ENCODE assay signal across 9 mouse cellular contexts in genomic region chr3:30593719-30594485, GRCm38 (mm10). TPM values are rescaled to one million over a fixed set of nuclear protein-coding genes. Genes with fewer than 3 reads are reported as not detected.
A peak's percentile ranks its signal among the peaks of the same experiment; 100 is the strongest.
DNase-seq lines count a peak whose midpoint lies in the region; ATAC-seq and TF ChIP-seq lines count a peak whose summit lies in the region.
"Had no signal": no experiment of that assay in that cellular context is flagged by ENCODE, and none has a peak within 500 bp of the region (broad histone marks: within the 10 kb centered on the region; RNA-seq: fewer than 3 reads in every experiment).

No protein-coding gene starts in this region.

- intact Hi-C loops in left cerebral cortex, postnatal 10 days (cut with DNase I), result loop anchor here (10.0 kb wide), 1 partner anchor 541 kb away; no protein-coding TSS in a partner anchor

- H3K4me3 ChIP-seq in hindbrain, embryonic 11.5 days (ENCODE audit: low read depth, low read length), result no peak overlapping the region
- H3K4me3 ChIP-seq in hindbrain, embryonic 16.5 days (ENCODE audit: low read length), result no peak overlapping the region
- no peak overlapping the region for H3K4me3 ChIP-seq in liver, embryonic 13.5 days (replicated peaks)
- H3K4me3 ChIP-seq in cerebellum, adult 2 months (replicated peaks; ENCODE audit: insufficient read depth, low read depth, low read length), result no peak overlapping the region

- TF ChIP-seq CTCF in cerebellum, adult 2 months (IDR thresholded peaks at IDR 0.05; ENCODE audit: borderline replicate concordance, insufficient read depth, low read depth, low read length), result no peak

- peak; percentile 37 for DNase-seq in hindbrain, embryonic 11.5 days (ENCODE audit: low spot score)
- DNase-seq in CD4-positive, CD25-positive, alpha-beta regulatory T cell, adult 2 months (ENCODE audit: low read depth, low spot score), result peak; percentile 70
- peak; percentile 25 for DNase-seq in c-Kit-positive CD71-positive TER-119-positive erythroid progenitor cells, embryonic 14.5 days (ENCODE audit: low spot score)
- DNase-seq in liver, embryonic 13.5 days, result peak; percentile 9
- DNase-seq in adrenal gland, postnatal 36 days, result no peak
- DNase-seq in cerebellum, adult 2 months, result no peak
- DNase-seq in left cerebral cortex, postnatal 10 days (ENCODE audit: extremely low spot score in 1 of 2, low spot score in 2 of 2), result no peak

- no peaks in the 10 kb centered on the region for H3K9me3 ChIP-seq in hindbrain, embryonic 11.5 days (ENCODE audit: control insufficient read depth, low read length)
- H3K9me3 ChIP-seq in hindbrain, embryonic 16.5 days (ENCODE audit: control insufficient read depth, low read length), result no peaks in the 10 kb centered on the region
- H3K9me3 ChIP-seq in liver, embryonic 13.5 days (replicated peaks), result no peaks in the 10 kb centered on the region
- H3K9me3 ChIP-seq: hindbrain, embryonic 15.5 days had no signal

- WGBS in hindbrain, embryonic 11.5 days, result 81% methylated on average over 4 of the region's 4 CpGs
- 73% methylated on average over 4 of the region's 4 CpGs for WGBS in hindbrain, embryonic 16.5 days
- WGBS in liver, embryonic 13.5 days (ENCODE audit: insufficient replicate concordance), result 72% methylated on average over 4 of the region's 4 CpGs
- 77% methylated on average over 4 of the region's 4 CpGs for WGBS in cerebellum, adult 2 months

- no peak for TF ChIP-seq POLR2A in cerebellum, adult 2 months (IDR thresholded peaks at IDR 0.05; ENCODE audit: borderline replicate concordance, insufficient read depth, low read length)

- H3K9ac ChIP-seq in hindbrain, embryonic 11.5 days (ENCODE audit: low read depth, low read length), result no peak overlapping the region
- H3K9ac ChIP-seq in hindbrain, embryonic 16.5 days (ENCODE audit: low read depth, low read length), result no peak overlapping the region
- no peak overlapping the region for H3K9ac ChIP-seq in liver, embryonic 13.5 days

- no peaks in the 10 kb centered on the region for H3K36me3 ChIP-seq in hindbrain, embryonic 11.5 days (ENCODE audit: control insufficient read depth, insufficient read depth, low read length)
- no peaks in the 10 kb centered on the region for H3K36me3 ChIP-seq in hindbrain, embryonic 16.5 days (ENCODE audit: control insufficient read depth, insufficient read depth, low read length)
- no peaks in the 10 kb centered on the region for H3K36me3 ChIP-seq in liver, embryonic 13.5 days
- H3K36me3 ChIP-seq: hindbrain, embryonic 15.5 days had no signal

- no peak overlapping the region for H3K4me2 ChIP-seq in hindbrain, embryonic 11.5 days (replicated peaks; ENCODE audit: low read depth, low read length)
- H3K4me2 ChIP-seq in hindbrain, embryonic 16.5 days (ENCODE audit: low read length), result no peak overlapping the region
- no peak overlapping the region for H3K4me2 ChIP-seq in liver, embryonic 13.5 days

- no peak overlapping the region for H3K27ac ChIP-seq in hindbrain, embryonic 11.5 days (ENCODE audit: low read depth, low read length)
- no peak overlapping the region for H3K27ac ChIP-seq in hindbrain, embryonic 16.5 days (ENCODE audit: low read depth, low read length)
- H3K27ac ChIP-seq in liver, embryonic 13.5 days, result no peak overlapping the region
- H3K27ac ChIP-seq in cerebellum, adult 2 months (ENCODE audit: insufficient read depth, low read length), result no peak overlapping the region
- H3K27ac ChIP-seq: hindbrain, embryonic 15.5 days had no signal

- no peak; the same call in 1 of the 2 replicates for ATAC-seq in hindbrain, embryonic 11.5 days (ENCODE audit: low FRiP score)
- ATAC-seq in hindbrain, embryonic 16.5 days, result no peak
- peak; percentile 35; the same call in 1 of the 2 replicates for ATAC-seq in liver, embryonic 13.5 days (ENCODE audit: low read depth)

- no peaks in the 10 kb centered on the region for H3K4me1 ChIP-seq in hindbrain, embryonic 11.5 days (replicated peaks; ENCODE audit: control insufficient read depth, insufficient read depth, low read length)
- peaks cover 3% of the 10 kb centered on the region for H3K4me1 ChIP-seq in hindbrain, embryonic 16.5 days (ENCODE audit: control insufficient read depth, insufficient read depth, low read depth, low read length)
- peaks cover 14% of the 10 kb centered on the region for H3K4me1 ChIP-seq in liver, embryonic 13.5 days (replicated peaks)
- no peaks in the 10 kb centered on the region for H3K4me1 ChIP-seq in cerebellum, adult 2 months (ENCODE audit: control insufficient read depth, insufficient read depth, low read length)

- peaks cover 3% of the 10 kb centered on the region; the same call in 1 of the 2 replicates for H3K27me3 ChIP-seq in hindbrain, embryonic 11.5 days (ENCODE audit: control insufficient read depth, insufficient read depth, low read length)
- H3K27me3 ChIP-seq in hindbrain, embryonic 16.5 days (replicated peaks; ENCODE audit: control insufficient read depth, insufficient read depth, low read length), result no peaks in the 10 kb centered on the region
- H3K27me3 ChIP-seq in liver, embryonic 13.5 days, result peaks cover 33% of the 10 kb centered on the region
- H3K27me3 ChIP-seq in cerebellum, adult 2 months (ENCODE audit: control insufficient read depth, insufficient read depth, low read length), result no peaks in the 10 kb centered on the region
- H3K27me3 ChIP-seq: hindbrain, embryonic 15.5 days had no signal

RNA-seq across cellular contexts. Expression of gene Actrt3, which starts 5.8 kb away (rescaled TPM):
- 0.22 and 0.49 TPM in 2 replicates for polyA plus RNA-seq in hindbrain, embryonic 11.5 days (2014; fragmentation: Nextera tagmentation; extraction: Ambion mirVana)
- polyA plus RNA-seq in hindbrain, embryonic 16.5 days (2015; fragmentation: Nextera tagmentation; extraction: Ambion mirVana), result 0.90 and 0.98 TPM in 2 replicates
- polyA plus RNA-seq in liver, embryonic 13.5 days (2015; fragmentation: Nextera tagmentation; extraction: Ambion mirVana), result not detected in 2 replicates
- not detected for total RNA-seq in adrenal gland, postnatal 36 days (2021)
- 1.8 and 2.5 TPM in 2 replicates for polyA plus RNA-seq in cerebellum, adult 2 months (2012; rRNA removed)
- under 1 TPM; 0.73 to 0.99 TPM for total RNA-seq in left cerebral cortex, postnatal 10 days (2021)

RNA-seq across cellular contexts. Expression of gene Mynn, which starts 8.0 kb away (rescaled TPM):
- 35.9 and 36.1 TPM in 2 replicates for polyA plus RNA-seq in hindbrain, embryonic 11.5 days (2014; fragmentation: Nextera tagmentation; extraction: Ambion mirVana)
- 25.5 and 31.0 TPM in 2 replicates for polyA plus RNA-seq in hindbrain, embryonic 16.5 days (2015; fragmentation: Nextera tagmentation; extraction: Ambion mirVana)
- 13.8 and 15.5 TPM in 2 replicates for polyA plus RNA-seq in liver, embryonic 13.5 days (2015; fragmentation: Nextera tagmentation; extraction: Ambion mirVana)
- total RNA-seq in adrenal gland, postnatal 36 days (2021), result 10 to 100 TPM; 19.0 to 24.1 TPM
- 16.7 and 21.6 TPM in 2 replicates for polyA plus RNA-seq in cerebellum, adult 2 months (2012; rRNA removed)
- 10 to 100 TPM; 15.7 to 17.0 TPM for total RNA-seq in left cerebral cortex, postnatal 10 days (2021)

RNA-seq across cellular contexts. Expression of gene Mecom, which starts 46.1 kb away (rescaled TPM):
- 40.2 and 44.3 TPM in 2 replicates for polyA plus RNA-seq in hindbrain, embryonic 11.5 days (2014; fragmentation: Nextera tagmentation; extraction: Ambion mirVana)
- 7.0 and 7.9 TPM in 2 replicates for polyA plus RNA-seq in hindbrain, embryonic 16.5 days (2015; fragmentation: Nextera tagmentation; extraction: Ambion mirVana)
- polyA plus RNA-seq in liver, embryonic 13.5 days (2015; fragmentation: Nextera tagmentation; extraction: Ambion mirVana), result 0.81 and 1.2 TPM in 2 replicates
- total RNA-seq in adrenal gland, postnatal 36 days (2021), result 1 to 10 TPM; 6.4 TPM
- 2.6 and 4.3 TPM in 2 replicates for polyA plus RNA-seq in cerebellum, adult 2 months (2012; rRNA removed)
- total RNA-seq in left cerebral cortex, postnatal 10 days (2021), result 1 to 10 TPM; 4.2 to 4.7 TPM

RNA-seq across cellular contexts. Expression of gene Lrriq4, which starts 50.4 kb away (rescaled TPM):
- polyA plus RNA-seq in hindbrain, embryonic 11.5 days (2014; fragmentation: Nextera tagmentation; extraction: Ambion mirVana), result not detected in 2 replicates
- polyA plus RNA-seq in hindbrain, embryonic 16.5 days (2015; fragmentation: Nextera tagmentation; extraction: Ambion mirVana), result 0.09 TPM in 1 of 2 replicates, not detected in the other
- not detected in 2 replicates for polyA plus RNA-seq in liver, embryonic 13.5 days (2015; fragmentation: Nextera tagmentation; extraction: Ambion mirVana)
- not detected for total RNA-seq in adrenal gland, postnatal 36 days (2021)
- not detected in 2 replicates for polyA plus RNA-seq in cerebellum, adult 2 months (2012; rRNA removed)
- not detected for total RNA-seq in left cerebral cortex, postnatal 10 days (2021)
- polyA plus RNA-seq: hindbrain, embryonic 15.5 days had no signal

RNA-seq across cellular contexts. Expression of gene Lrrc34, which starts 53.8 kb away (rescaled TPM):
- 2.9 and 4.1 TPM in 2 replicates for polyA plus RNA-seq in hindbrain, embryonic 11.5 days (2014; fragmentation: Nextera tagmentation; extraction: Ambion mirVana)
- 1.6 and 2.5 TPM in 2 replicates for polyA plus RNA-seq in hindbrain, embryonic 16.5 days (2015; fragmentation: Nextera tagmentation; extraction: Ambion mirVana)
- 0.13 and 0.16 TPM in 2 replicates for polyA plus RNA-seq in liver, embryonic 13.5 days (2015; fragmentation: Nextera tagmentation; extraction: Ambion mirVana)
- under 1 TPM in 1 of 2 experiments, not detected in 1; 0.13 TPM for total RNA-seq in adrenal gland, postnatal 36 days (2021)
- polyA plus RNA-seq in cerebellum, adult 2 months (2012; rRNA removed), result 0.21 and 0.24 TPM in 2 replicates
- under 1 TPM; 0.30 to 0.34 TPM for total RNA-seq in left cerebral cortex, postnatal 10 days (2021)

Comparison
In these comparisons a context has a peak if more than half of its experiments do, and no peak if none do; other contexts are left out.
1. DNase-seq: peak in hindbrain, embryonic 11.5 days (single experiment), CD4-positive, CD25-positive, alpha-beta regulatory T cell, adult 2 months (single experiment), c-Kit-positive CD71-positive TER-119-positive erythroid progenitor cells, embryonic 14.5 days (single experiment) and liver, embryonic 13.5 days (single experiment); none in adrenal gland, postnatal 36 days (0 of 2), cerebellum, adult 2 months (0 of 2) and left cerebral cortex, postnatal 10 days (0 of 2).